Mouse (Mus musculus): Measurements from ENCODE around the gene Retreg1. TPM values are rescaled to one million over a fixed set of nuclear protein-coding genes. Genes with fewer than 3 reads are reported as not detected.

Gene Retreg1
- polyA plus RNA-seq, 1 experiment from 2014 or later: 13.4 TPM

DNA sequence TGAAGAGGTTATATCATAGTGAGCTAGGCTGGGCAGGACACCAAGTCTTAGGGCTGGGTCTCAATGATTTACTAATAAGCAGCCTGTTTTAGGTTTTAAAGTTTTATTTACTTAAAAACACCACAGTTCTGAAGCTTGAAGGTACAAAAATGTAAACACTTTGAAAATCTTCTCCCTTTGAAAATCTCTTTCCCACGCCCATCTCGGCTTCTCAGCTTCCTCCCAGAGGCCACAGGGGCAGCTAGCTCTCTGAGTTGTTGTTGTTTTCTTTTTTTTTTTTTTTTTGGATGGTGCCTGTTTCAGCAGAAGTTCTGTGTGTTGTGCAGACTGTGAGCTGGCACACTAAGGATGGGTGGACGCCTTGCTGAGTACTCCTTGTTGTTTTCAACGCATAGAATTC is 1.8 kb downstream of the Retreg1 start:
- no peak overlapping the region for H3K4me3 ChIP-seq (ENCODE audit: low read length)
- H3K4me1 ChIP-seq (ENCODE audit: control insufficient read depth, insufficient read depth, low read length): 0 out of 2 replicates have a peak, but pooled peaks cover 2% of the 10 kb centered on the region
- H3K9ac ChIP-seq (ENCODE audit: low read depth, low read length): no peak overlapping the region
- H3K4me2 ChIP-seq (ENCODE audit: low read depth, low read length): no peak overlapping the region
- H3K27me3 ChIP-seq (replicated peaks; ENCODE audit: control insufficient read depth, insufficient read depth, low read length): peaks cover 11% of the 10 kb centered on the region; the same call in 1 of the 2 replicates
- WGBS: 60% methylated on average over 4 of the region's 4 CpGs
- H3K9me3 ChIP-seq (ENCODE audit: control insufficient read depth, low read length): no peaks in the 10 kb centered on the region
- no peak overlapping the region for H3K27ac ChIP-seq (ENCODE audit: low read length)
- ATAC-seq: no peak
- H3K36me3 ChIP-seq (ENCODE audit: control insufficient read depth, insufficient read depth, low read length): no peaks in the 10 kb centered on the region

DNA sequence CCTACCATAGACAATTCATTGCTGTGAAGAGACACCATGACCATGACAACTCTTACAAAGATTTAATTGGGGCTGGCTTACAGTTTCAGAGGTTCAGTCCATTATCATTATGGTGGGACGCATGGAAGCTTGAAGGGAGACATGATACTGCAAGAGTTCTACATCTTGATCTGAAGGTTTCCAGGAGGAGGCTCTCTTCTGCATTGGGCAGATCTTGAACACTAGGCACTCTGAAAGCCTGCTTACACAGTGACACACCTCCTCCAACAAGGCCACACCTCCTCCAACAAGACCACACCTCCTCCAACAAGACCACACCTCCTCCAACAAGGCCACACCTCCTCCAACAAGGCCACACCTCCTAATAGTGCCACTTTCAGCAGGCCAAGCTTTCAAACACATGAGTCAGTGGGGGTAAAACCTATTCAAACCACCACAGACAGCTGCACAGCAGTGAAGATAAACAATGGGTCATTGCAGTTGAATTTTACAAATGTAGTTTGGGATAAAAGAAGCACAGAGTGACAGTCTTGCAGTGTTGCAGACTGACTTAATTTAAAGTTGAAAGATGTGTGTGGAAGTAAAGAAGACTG is 4.7 kb downstream of the Retreg1 start:
- 93% methylated on average over 1 of the region's 1 CpGs for WGBS
- Histone ChIP-seq H3K9ac (ENCODE audit: low read depth, low read length) (no peak overlapping the region), H3K9me3 (ENCODE audit: control insufficient read depth, low read length) (no peaks in the 10 kb centered on the region), H3K27ac (ENCODE audit: low read length) (no peak overlapping the region), H3K4me1 (ENCODE audit: control insufficient read depth, insufficient read depth, low read length) (no peaks in the 10 kb centered on the region), H3K4me2 (ENCODE audit: low read depth, low read length) (no peak overlapping the region), H3K4me3 (ENCODE audit: low read length) (no peak overlapping the region), H3K27me3 (replicated peaks; ENCODE audit: control insufficient read depth, insufficient read depth, low read length) (0 out of 2 replicates have a peak, but pooled peaks cover 4% of the 10 kb centered on the region), H3K36me3 (ENCODE audit: control insufficient read depth, insufficient read depth, low read length) (no peaks in the 10 kb centered on the region)
- no peak for ATAC-seq

DNA sequence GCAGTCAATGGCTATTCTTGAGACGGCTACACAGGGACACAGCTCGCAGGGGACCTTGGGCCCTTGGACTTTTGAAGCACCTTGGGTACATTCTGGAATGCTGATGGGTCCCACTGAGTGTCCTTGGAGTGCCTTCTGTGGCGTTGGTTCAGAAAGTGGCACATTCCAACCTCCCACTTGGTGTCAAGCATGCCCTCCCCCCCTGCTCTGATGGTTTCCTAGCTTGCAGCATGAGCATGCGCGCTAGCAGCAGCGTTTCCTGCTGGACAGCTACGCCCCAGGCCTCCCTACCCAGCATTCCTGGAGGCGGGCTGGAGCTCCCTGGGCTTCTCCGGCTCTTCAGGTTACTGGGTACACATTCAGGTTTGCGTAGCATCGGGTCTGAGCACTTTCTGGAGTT is 7.6 kb downstream of the Retreg1 start:
- 62% methylated on average over 11 of the region's 11 CpGs for WGBS
- Histone ChIP-seq H3K9me3 (ENCODE audit: control insufficient read depth, low read length) (no peaks in the 10 kb centered on the region), H3K4me2 (ENCODE audit: low read depth, low read length) (no peak overlapping the region), H3K36me3 (ENCODE audit: control insufficient read depth, insufficient read depth, low read length) (no peaks in the 10 kb centered on the region), H3K4me1 (ENCODE audit: control insufficient read depth, insufficient read depth, low read length) (no peaks in the 10 kb centered on the region), H3K27ac (ENCODE audit: low read length) (no peak overlapping the region), H3K27me3 (replicated peaks; ENCODE audit: control insufficient read depth, insufficient read depth, low read length) (no peaks in the 10 kb centered on the region), H3K4me3 (ENCODE audit: low read length) (no peak overlapping the region), H3K9ac (ENCODE audit: low read depth, low read length) (no peak overlapping the region)
- no peak for ATAC-seq

DNA sequence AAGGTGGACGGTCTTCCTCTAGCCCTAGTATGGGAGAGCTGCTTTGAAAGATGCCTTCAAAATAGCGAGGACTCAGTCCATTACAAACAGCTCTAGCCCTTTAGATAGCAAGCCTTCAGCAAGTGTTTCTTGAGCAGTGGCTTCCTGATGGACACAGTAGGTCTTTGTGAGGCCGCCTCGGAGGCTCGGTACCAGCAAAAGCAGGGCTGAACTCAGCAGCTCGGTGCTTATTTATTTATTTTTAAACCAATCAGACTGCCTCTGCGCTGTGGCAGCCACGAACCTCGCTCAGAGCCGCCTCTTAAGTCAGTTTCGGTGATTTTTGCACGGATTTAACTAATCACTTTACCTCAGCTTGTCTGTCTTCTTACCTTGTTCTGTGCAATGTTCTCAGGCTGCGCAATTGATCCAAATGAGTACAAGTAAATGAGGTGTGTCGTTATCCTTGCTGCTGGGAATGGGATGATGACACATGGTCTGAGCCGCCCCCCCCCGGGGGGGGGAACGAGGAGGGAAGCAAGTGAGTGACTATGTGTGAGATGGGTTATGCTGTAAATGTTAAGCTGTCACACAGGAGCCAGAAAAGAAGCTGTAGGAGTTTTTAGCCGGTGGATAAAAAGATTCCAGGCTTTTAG is 11.4 kb downstream of the Retreg1 start:
- Histone ChIP-seq H3K9me3 (ENCODE audit: control insufficient read depth, low read length) (no peaks in the 10 kb centered on the region), H3K4me1 (ENCODE audit: control insufficient read depth, insufficient read depth, low read length) (no peaks in the 10 kb centered on the region), H3K27me3 (replicated peaks; ENCODE audit: control insufficient read depth, insufficient read depth, low read length) (no peaks in the 10 kb centered on the region), H3K27ac (ENCODE audit: low read length) (no peak overlapping the region), H3K4me3 (ENCODE audit: low read length) (no peak overlapping the region), H3K9ac (ENCODE audit: low read depth, low read length) (no peak overlapping the region), H3K36me3 (ENCODE audit: control insufficient read depth, insufficient read depth, low read length) (no peaks in the 10 kb centered on the region), H3K4me2 (ENCODE audit: low read depth, low read length) (no peak overlapping the region)
- no peak for ATAC-seq
- 67% methylated on average over 18 of the region's 18 CpGs for WGBS

DNA sequence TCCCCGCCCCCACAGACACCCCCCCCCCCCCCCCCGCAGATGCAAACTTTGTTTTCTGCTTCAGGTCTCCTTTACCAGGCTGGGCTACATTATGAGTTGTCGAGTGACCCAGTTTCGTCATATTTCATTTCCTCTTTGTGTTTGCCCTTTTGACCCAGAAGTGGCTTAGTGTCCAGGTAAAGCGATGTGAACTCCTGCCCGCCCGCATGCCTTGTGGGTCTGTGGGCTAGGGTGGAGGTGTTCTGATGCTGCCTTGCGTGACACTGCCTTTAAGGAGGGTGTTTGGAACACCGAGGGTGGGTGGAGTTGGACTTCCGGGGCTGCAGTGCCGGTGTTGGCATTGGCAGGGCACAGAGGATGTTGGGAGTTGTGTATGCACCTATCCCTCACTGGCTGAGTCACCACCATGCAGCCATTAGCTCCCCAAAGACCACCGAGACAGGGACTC is 15.7 kb downstream of the Retreg1 start:
- no peaks in the 10 kb centered on the region for H3K4me1 ChIP-seq (ENCODE audit: control insufficient read depth, insufficient read depth, low read length)
- no peaks in the 10 kb centered on the region for H3K36me3 ChIP-seq (ENCODE audit: control insufficient read depth, insufficient read depth, low read length)
- H3K9me3 ChIP-seq (ENCODE audit: control insufficient read depth, low read length): no peaks in the 10 kb centered on the region
- 66% methylated on average over 11 of the region's 12 CpGs for whole genome bisulfite sequencing
- H3K27ac ChIP-seq (ENCODE audit: low read length): no peak overlapping the region
- no peak overlapping the region for H3K4me3 ChIP-seq (ENCODE audit: low read length)
- 0 out of 2 replicates have a peak, but pooled peaks have one; percentile 42 for ATAC-seq
- H3K9ac ChIP-seq (ENCODE audit: low read depth, low read length): no peak overlapping the region
- H3K4me2 ChIP-seq (ENCODE audit: low read depth, low read length): no peak overlapping the region
- H3K27me3 ChIP-seq (replicated peaks; ENCODE audit: control insufficient read depth, insufficient read depth, low read length): no peaks in the 10 kb centered on the region

DNA sequence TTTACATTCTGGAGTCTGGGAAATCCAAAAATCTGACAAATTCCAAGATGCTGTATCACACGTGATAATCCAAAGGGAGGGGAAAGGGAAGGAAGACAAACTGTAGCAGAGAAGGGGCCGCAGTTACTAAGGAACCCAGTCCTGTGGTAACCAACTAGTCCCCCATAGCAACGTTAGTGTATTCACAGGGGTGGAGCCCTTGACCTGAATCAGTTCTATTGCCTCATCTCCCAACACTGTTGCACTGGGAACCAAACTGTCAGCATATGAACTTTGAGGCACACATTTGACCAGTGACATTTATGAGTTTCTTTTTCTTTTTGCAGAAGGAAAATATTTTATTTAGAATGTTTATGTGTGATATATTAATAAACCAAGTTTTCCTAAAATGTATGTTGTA is 16.5 kb downstream of the Retreg1 start:
- Histone ChIP-seq H3K9ac (ENCODE audit: low read depth, low read length) (no peak overlapping the region), H3K4me1 (ENCODE audit: control insufficient read depth, insufficient read depth, low read length) (no peaks in the 10 kb centered on the region), H3K36me3 (ENCODE audit: control insufficient read depth, insufficient read depth, low read length) (no peaks in the 10 kb centered on the region), H3K4me2 (ENCODE audit: low read depth, low read length) (no peak overlapping the region), H3K27me3 (replicated peaks; ENCODE audit: control insufficient read depth, insufficient read depth, low read length) (no peaks in the 10 kb centered on the region), H3K4me3 (ENCODE audit: low read length) (no peak overlapping the region), H3K9me3 (ENCODE audit: control insufficient read depth, low read length) (no peaks in the 10 kb centered on the region), H3K27ac (ENCODE audit: low read length) (no peak overlapping the region)
- no peak for ATAC-seq
- 48% methylated on average over 3 of the region's 3 CpGs for WGBS

DNA sequence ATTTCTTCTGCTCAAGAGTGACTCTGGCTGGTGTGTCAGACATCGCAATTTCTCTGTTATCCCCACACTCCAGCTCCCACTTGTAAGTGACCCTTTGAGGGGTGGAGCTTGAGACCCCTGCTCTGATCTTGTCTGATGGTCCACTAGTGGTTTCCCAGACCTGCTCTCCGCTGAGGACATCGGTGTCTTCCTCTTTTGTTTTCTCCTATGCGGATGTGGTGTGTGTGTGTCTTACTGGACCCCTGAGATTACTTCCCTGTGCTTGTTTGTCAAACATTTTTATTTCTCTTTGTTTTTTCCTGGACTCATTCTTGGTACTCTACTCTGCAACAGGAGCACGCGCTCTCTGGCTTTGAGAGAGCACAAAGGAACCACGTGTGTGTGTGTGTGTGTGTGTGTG is 18.9 kb downstream of the Retreg1 start:
- Histone ChIP-seq H3K9ac (ENCODE audit: low read depth, low read length) (no peak overlapping the region), H3K4me2 (ENCODE audit: low read depth, low read length) (no peak overlapping the region), H3K27ac (ENCODE audit: low read length) (no peak overlapping the region), H3K27me3 (replicated peaks; ENCODE audit: control insufficient read depth, insufficient read depth, low read length) (no peaks in the 10 kb centered on the region), H3K4me1 (ENCODE audit: control insufficient read depth, insufficient read depth, low read length) (no peaks in the 10 kb centered on the region), H3K9me3 (ENCODE audit: control insufficient read depth, low read length) (no peaks in the 10 kb centered on the region), H3K36me3 (ENCODE audit: control insufficient read depth, insufficient read depth, low read length) (no peaks in the 10 kb centered on the region), H3K4me3 (ENCODE audit: low read length) (no peak overlapping the region)
- no peak for ATAC-seq
- 81% methylated on average over 7 of the region's 7 CpGs for WGBS

DNA sequence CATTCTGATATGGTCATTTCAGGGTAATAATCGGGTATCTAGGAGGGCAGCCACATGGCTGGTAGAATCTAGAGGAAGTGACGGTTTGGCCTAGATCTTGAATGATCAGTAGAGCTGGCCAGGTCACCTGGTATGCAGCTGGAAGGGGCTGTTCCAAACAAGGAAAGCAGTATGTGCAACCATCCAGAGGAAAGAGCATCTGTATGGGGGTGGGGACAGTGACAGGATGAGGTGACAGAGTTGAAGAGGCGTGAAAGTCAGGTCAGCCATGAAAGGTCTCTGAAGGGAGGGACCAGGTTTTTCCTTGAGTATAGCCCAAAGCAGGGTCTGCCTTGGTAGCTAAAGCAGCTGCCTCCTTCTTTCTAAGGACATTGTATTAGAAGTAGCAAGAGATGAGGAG is 22.6 kb downstream of the Retreg1 start:
- Histone ChIP-seq H3K4me2 (ENCODE audit: low read depth, low read length) (no peak overlapping the region), H3K27me3 (replicated peaks; ENCODE audit: control insufficient read depth, insufficient read depth, low read length) (no peaks in the 10 kb centered on the region), H3K27ac (ENCODE audit: low read length) (no peak overlapping the region), H3K36me3 (ENCODE audit: control insufficient read depth, insufficient read depth, low read length) (no peaks in the 10 kb centered on the region), H3K4me3 (ENCODE audit: low read length) (no peak overlapping the region), H3K9me3 (ENCODE audit: control insufficient read depth, low read length) (no peaks in the 10 kb centered on the region), H3K4me1 (ENCODE audit: control insufficient read depth, insufficient read depth, low read length) (no peaks in the 10 kb centered on the region), H3K9ac (ENCODE audit: low read depth, low read length) (no peak overlapping the region)
- WGBS: 93% methylated on average over 3 of the region's 3 CpGs
- no peak for ATAC-seq

DNA sequence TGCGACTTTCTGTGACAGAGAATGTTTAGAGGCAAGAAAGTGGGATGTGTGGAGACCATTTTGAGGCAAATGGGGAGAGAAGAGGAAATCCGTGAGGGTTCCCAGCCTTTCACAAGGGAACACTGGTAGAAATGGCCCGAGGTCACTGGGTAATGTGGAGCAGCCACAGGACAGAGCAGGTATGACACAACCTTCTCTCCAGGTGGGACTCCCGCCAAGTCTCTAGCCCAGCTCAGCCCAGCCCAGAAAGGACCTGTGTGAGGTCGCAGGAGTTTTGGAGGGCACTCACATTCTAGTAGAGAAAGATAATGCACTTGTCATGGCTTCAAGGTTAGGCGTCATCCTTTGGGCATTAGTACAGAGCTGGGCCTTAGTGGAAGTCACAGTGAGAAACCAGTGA is 23.1 kb downstream of the Retreg1 start:
- Histone ChIP-seq H3K9ac (ENCODE audit: low read depth, low read length) (no peak overlapping the region), H3K4me1 (ENCODE audit: control insufficient read depth, insufficient read depth, low read length) (no peaks in the 10 kb centered on the region), H3K27ac (ENCODE audit: low read length) (no peak overlapping the region), H3K36me3 (ENCODE audit: control insufficient read depth, insufficient read depth, low read length) (no peaks in the 10 kb centered on the region), H3K4me2 (ENCODE audit: low read depth, low read length) (no peak overlapping the region), H3K4me3 (ENCODE audit: low read length) (no peak overlapping the region), H3K9me3 (ENCODE audit: control insufficient read depth, low read length) (no peaks in the 10 kb centered on the region), H3K27me3 (replicated peaks; ENCODE audit: control insufficient read depth, insufficient read depth, low read length) (no peaks in the 10 kb centered on the region)
- no peak for ATAC-seq
- 91% methylated on average over 6 of the region's 6 CpGs for WGBS

DNA sequence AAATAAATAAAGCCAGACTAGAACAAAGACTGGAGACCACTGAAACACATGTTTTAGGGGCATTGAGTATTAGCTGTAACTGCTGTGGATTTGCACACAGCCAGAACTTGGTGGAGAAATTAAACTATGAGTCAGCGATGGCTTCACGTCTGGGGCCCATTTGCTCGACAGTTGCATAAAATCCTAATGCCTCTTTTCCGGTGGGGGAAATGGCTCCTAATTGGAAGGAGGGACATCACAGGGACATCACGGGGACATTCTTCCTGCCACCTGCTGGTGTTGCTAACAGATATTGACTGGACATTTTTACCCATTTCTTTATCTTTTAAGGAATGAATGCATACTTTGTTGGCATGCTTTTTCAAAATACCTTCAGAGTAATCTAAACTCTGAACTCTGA is 26.1 kb downstream of the Retreg1 start:
- ATAC-seq: no peak
- H3K9me3 ChIP-seq (ENCODE audit: control insufficient read depth, low read length): no peaks in the 10 kb centered on the region
- no peak overlapping the region for H3K27ac ChIP-seq (ENCODE audit: low read length)
- no peak overlapping the region for H3K9ac ChIP-seq (ENCODE audit: low read depth, low read length)
- H3K4me2 ChIP-seq (ENCODE audit: low read depth, low read length): no peak overlapping the region
- no peaks in the 10 kb centered on the region for H3K27me3 ChIP-seq (replicated peaks; ENCODE audit: control insufficient read depth, insufficient read depth, low read length)
- H3K4me3 ChIP-seq (ENCODE audit: low read length): no peak overlapping the region
- WGBS: 65% methylated on average over 5 of the region's 5 CpGs
- no peaks in the 10 kb centered on the region for H3K36me3 ChIP-seq (ENCODE audit: control insufficient read depth, insufficient read depth, low read length)
- H3K4me1 ChIP-seq (ENCODE audit: control insufficient read depth, insufficient read depth, low read length): no peaks in the 10 kb centered on the region
